Mouse (Mus musculus): ENCODE data around the gene Lztfl1.
"Not testable (repeated sequence)": the region's sequence is repeated elsewhere in the genome, so short reads cannot be mapped to it uniquely, and the experiment has no call there.

Lztfl1 gene

DNA sequence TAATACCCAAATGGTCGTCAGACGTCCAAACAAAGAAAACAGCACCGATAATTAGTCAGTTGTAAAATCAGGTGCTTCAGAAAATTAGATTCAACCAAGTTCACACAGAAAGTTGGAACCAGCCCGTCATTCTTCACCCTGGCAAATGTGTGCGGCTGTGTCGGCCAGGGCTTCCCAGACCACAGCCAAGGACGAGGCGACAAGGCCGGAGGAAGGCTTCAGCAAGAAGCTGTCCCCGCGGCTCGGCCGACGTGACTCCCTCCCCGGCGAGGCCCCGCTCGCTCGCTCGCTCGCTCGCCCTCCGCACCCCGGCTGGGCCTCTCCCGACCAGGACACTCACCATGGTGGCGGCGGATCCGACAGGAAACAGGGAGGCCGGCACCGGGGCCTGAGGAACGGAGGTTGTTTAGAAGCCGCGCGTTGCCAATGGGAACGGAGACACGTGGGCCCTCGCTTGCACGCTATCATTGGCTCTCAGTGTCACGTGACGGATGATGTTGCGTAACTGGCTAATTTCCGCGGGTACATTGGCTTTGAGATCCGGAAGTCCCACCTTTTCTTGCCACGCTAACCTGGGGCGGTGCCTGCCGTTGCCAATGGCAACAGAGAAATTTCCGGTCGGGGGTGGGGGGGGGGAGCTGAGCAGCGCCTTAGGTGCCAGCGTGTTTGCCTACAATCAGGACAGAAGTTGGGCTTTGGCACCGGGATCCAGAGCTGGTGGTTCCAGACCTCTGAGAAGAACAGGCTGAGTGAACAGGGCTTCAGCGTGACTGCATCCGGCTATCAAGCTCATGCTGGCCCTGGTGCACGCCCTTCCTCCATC is at the start of gene Lztfl1:
TSS of gene Lztfl1 (minus strand) at position 512 of the 823 bp plus-strand sequence.
- in situ Hi-C loops (cut with MboI; ENCODE audit: unreplicated experiment in 2 of 2) = no loop called here

DNA sequence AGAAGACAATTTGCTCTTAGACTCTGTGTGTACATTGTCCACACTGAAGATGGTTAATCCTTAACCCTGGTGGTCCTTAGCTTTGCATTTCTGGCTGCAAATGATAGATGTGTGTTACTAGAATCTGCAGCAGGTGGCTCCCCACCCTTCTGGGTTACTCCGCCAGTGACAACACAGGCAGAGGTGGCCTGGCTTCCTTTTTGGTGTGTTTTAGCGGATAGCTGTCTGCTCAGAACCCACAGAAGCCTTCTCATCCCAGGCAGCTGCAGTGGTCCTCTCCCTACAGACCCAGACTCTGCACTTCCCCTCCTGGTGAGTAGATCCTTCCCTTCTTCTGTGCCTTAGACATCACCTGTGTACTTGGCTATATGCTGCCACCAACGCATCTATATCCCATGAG is 49.5 kb upstream of the Lztfl1 start:
- in situ Hi-C loops (cut with MboI; ENCODE audit: unreplicated experiment in 2 of 2) = loop anchor here in 1 of 2 experiments (10.0 kb wide), 1 partner anchor 62 kb away; no protein-coding TSS in a partner anchor

DNA sequence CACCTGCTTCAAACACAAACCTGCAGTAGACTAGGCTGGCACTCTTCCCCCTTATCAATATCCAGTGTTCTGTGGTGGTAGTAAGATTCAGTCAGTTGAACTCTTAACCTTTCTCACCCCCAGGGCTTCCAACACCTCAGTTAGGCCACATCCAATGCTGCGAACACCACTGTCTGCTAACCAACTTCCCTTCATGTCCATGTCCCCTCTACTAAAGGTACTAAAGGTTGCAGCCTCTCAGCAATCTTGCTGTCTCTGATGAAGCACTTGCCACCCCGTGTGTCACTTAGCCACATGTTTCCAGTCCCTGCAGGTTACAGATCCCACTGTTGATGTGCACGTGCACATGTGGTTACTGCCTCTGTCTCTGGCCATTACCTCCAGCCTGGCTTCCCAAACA is 46.3 kb upstream of the Lztfl1 start:
- in situ Hi-C loops (cut with MboI; ENCODE audit: unreplicated experiment in 2 of 2) = loop anchor here (5.0 to 10.0 kb wide), 2 partner anchors 41 to 59 kb away; no protein-coding TSS in a partner anchor

DNA sequence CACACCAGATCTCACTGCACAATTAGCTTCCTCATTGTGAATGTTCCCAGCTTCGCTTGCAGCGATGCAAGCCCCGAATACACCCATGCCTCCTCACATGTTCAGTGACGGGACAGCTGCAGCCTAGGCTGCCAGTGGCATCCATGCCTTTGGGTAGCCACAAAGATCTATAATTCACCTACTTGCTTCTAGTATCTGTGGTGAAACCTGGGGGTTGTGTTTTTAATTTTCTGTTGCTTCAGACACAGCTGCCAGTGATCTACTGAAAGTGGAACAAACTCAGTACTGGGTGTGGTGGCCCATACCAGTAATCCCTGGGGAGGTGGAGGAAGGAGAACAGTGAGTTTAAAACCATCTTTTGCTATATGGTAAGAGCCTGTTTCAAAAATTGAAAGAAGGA is 45.4 kb upstream of the Lztfl1 start:
- in situ Hi-C loops (cut with MboI; ENCODE audit: unreplicated experiment in 2 of 2) = loop anchor here (5.0 to 10.0 kb wide), 2 partner anchors 41 to 58 kb away; no protein-coding TSS in a partner anchor

DNA sequence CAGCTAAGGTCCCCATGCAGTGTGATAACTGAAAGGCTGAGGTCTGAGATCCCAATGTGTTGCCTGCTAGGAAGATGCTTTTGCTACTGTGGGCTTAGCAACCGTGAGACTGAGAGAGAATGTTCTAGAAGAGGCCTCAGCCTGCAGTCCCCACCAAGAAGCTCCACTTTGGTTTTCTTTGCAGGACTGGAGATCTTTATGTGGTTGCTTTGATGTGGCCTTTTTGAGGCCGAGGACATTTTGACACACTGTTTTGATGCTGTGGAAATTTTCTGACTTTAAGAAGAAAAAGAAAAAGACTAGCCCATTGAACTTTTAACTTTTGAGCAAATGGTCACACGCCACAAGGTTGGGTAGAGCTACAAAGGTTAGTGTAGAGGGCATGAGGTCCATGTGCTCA is 43.3 kb upstream of the Lztfl1 start:
- in situ Hi-C loops (cut with MboI; ENCODE audit: unreplicated experiment in 2 of 2) = loop anchor here (5.0 to 10.0 kb wide), 2 partner anchors 39 to 56 kb away; no protein-coding TSS in a partner anchor

DNA sequence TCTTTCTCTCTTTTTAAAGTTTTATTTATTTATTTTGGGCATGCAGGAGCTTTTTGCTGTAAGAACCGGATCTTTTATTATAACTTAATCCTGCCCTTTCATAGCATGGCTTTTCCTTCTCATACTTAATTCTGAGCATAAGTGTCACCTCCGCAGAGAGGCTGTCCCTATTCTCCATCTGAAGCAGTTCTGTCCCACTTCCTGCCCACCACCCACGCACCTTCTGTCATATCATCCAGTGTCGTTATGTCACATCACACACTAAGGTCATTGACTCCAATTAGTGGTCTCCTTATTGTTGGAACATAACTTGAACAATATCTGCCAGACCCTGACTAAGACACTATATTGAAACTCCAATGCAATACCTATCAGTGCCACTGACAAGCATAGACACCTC is 41.1 kb upstream of the Lztfl1 start:
- in situ Hi-C loops (cut with MboI; ENCODE audit: unreplicated experiment in 2 of 2) = no loop called here

DNA sequence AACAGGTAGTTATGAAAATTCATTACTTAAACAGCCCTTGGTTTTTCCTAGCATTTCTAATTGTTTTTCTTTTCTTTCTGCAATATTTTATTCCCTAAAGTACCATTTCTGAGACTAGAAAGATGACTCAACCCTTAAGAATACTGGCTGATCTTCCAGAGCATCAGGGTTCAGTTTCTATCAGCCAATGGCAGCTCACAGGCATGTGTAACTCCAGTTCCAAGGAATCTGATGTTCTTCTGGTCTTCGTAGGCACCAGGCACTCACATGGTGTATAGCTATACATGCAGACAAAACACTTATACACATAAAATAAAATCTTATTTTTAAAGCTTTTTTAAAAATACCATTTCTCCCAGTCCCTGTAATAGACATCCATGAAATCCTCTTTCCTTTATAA is 40.7 kb upstream of the Lztfl1 start:
- in situ Hi-C loops (cut with MboI; ENCODE audit: unreplicated experiment in 2 of 2) = no loop called here

DNA sequence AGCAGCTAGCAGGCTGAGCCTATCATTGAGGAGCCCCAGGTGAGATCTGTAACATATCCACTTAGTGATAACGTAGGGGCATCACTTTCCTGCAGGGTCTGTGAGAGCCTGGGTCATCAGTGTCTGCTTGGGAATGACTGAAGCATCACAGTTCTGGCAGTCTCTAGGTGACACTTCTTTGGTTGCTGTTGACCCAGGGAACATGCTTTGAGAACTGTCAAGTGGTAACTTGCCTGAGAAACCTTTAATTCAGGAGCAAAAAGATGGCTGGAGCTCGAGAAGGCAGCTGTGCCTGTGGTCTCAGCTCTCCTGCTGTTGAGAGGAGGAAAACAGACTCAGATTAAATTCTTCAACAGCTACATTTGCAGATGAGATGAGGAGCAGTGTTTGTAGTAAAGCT is 39.8 kb upstream of the Lztfl1 start:
- in situ Hi-C loops (cut with MboI; ENCODE audit: unreplicated experiment in 2 of 2) = no loop called here

DNA sequence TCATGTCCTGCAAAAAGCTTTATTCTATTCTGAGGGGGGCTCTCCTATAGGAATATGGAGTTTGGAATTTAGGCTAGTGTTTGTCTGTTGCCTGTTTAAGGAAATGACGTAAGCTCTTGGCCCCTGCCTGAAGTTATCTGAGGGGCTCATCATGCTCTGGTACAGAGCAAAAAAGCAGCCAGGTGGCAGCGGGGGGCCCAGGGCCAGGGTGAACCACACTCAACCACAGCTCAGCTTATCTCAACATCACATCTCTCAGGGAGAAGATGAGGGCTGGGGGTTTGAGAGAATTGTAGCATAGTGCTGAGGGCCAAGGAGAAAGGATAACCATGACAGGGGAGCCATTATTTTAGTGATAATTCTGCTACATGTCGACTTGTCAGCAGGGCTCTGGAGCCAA is 39.3 kb upstream of the Lztfl1 start:
- in situ Hi-C loops (cut with MboI; ENCODE audit: unreplicated experiment in 2 of 2) = no loop called here

DNA sequence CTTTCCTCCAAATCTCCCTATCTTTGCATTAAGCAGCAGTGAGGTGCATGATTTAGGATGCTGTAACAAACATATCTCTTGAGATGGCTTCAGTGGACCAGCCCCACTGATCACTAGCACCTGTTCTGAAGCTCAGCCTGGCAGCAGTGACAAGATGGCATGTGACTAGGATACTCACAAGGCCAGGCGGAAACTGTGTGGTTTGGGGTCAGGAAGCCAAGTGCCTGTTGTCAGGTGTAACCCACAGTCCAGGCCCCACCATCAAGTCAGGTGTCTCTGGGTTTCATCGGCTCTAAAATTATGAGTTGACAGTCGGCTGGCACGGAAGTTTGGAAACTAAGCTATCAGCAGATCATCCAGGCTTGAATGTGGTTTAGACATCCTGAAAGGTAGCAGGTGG is 36.8 kb upstream of the Lztfl1 start:
- in situ Hi-C loops (cut with MboI; ENCODE audit: unreplicated experiment in 2 of 2) = no loop called here

DNA sequence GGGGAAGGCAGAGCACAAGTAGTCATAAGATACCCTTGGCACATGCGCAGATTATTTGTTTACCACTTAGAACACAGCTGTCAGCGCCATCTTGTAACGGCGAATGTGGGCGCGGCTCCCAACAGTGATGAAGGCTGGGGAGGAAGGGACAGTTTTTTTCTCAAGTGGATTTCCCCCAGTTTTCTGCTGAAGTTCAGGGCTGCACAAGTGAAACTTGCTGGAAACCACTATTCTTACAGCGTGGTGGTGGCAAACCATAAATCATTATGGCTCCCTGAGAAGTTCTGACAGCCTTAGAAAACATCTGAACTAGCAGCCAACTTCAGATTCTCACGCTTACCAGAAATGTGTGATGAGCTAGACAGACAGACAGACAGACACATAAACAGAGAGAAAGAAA is 32.2 kb upstream of the Lztfl1 start:
- in situ Hi-C loops (cut with MboI; ENCODE audit: unreplicated experiment in 2 of 2) = not testable (repeated sequence)

DNA sequence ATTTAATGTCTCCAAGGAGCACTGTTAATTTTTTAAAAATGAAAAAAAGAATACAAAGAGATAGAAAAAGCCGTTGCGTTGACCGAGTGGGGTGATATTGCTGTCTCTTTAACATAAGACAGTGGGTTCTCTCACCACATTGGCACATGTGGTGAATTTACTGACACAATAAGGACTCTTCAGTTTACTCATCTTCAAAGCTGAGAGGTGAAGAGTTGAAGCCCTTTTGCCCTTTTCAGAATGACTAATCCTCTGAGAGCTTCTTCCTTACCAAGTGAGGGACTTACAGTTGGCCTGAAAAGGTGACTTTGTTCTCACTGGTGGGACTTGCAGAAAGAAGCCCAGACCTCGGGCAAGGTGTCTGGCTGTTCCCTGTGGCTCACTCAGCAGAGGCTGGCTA is 23.3 kb upstream of the Lztfl1 start:
- in situ Hi-C loops (cut with MboI; ENCODE audit: unreplicated experiment in 2 of 2) = no loop called here

DNA sequence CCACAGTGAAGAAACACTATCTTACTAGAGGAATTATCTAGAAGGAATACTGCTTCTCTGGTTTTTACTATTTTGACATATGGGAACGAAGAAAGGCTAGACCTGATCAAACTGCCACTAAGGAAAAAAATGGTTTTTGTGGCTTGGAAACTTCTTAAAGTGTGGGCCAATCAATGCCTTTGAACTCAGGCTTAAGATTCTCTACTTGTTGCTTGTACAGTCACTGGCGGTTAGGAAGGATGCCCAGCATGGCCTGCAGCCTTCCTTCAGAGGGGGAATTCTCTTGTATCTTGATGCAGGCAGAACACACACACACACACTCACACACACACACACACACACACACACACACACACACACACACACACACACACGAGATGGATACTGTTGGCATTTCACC is 16.6 kb upstream of the Lztfl1 start:
- in situ Hi-C loops (cut with MboI; ENCODE audit: unreplicated experiment in 2 of 2) = no loop called here

DNA sequence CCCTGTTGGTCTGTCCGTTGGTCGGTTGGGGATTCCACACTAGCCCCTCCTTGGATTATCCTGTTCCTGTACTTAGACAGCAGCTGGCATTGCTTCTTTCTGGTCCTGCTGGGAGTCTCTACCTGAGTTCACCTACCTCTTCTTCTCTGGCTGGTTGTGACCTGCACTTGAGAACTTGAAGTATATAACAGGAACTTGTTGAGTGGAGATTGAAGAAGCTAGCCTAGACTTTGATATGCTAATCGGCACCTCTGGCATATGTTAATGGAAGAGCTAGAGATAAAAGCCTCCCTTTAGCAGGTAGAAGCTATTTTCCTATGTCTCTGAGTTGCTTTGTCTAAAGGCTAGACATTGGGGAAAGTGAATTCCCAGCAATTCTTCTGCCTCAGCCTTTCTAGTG is 13.8 kb upstream of the Lztfl1 start:
- in situ Hi-C loops (cut with MboI; ENCODE audit: unreplicated experiment in 2 of 2) = no loop called here

DNA sequence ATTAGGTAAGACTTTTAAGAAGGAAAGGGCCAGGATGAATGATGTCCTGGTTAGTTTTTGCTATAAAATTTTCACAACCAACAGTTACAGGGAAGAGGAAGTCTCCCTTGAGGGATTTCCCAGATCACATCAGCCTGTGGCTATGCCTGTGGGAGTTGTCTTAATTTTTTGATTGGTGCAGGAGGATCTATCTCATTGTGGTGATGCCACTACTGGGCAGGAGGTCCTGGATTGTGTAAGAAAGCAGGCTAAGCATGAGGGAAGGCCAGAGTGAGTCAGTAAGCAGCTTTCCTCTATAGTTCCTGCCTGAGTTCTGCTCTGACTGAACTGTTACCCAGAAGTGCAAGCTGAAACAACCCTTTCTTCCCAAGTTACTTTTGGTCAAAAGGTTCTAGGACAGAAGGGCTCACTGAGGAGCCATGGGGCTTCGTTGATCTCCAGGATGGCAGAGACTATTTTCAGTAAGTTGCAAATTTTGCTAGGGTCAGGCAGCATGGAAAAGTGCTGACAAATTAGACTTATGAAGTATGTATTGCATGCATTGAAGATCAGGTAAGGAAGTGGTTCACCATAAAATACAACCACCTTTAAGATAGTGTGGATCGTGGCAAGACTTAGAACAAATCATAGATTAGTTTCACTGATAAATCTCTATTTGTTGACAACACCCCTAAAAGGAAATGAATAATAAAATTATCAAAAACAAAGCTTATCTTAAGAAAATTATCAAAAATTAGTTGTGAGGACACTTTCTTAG is 5.4 kb upstream of the Lztfl1 start:
- in situ Hi-C loops (cut with MboI; ENCODE audit: unreplicated experiment in 2 of 2) = loop anchor here (5.0 kb wide), 2 partner anchors 39 to 49 kb away; no protein-coding TSS in a partner anchor

DNA sequence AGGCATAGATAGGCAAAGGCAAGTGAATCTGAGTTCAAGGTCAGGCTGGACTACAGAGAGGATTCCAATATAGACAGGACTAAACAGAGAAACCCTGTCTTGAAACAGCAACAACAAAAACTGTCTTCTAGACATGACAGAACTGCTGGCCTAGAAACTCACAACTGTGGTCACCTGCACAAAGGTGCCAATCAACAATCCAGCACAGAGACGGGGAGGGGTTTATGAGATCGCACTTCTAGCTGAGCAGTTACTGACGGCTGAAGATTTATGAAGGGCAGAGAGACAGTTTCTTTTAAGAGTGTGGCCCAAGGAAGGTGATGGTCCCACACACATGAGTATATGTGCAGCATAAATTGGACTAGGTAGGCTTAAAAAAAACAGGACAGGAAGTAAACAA is 1.2 kb downstream of the Lztfl1 start:
- in situ Hi-C loops (cut with MboI; ENCODE audit: unreplicated experiment in 2 of 2) = no loop called here

DNA sequence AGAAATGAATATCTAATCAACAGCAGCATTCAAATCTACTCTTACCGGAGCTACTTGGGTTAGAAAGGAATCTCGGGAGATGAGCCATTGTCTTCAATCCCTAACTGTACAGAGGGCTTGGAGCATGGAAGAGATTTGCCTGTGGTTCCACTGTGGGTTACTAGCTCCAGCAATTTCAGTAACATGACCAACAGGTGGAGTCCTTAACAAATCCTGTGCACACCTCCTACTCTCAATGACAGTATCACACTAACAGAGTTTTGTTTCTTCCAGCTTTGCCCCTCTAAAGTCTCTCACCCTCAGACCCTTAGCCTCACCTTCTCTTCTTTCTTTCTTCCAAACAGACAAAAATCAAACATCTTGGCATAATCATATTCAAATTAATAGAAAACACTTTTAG is 4.4 kb downstream of the Lztfl1 start:
- in situ Hi-C loops (cut with MboI; ENCODE audit: unreplicated experiment in 2 of 2) = no loop called here

DNA sequence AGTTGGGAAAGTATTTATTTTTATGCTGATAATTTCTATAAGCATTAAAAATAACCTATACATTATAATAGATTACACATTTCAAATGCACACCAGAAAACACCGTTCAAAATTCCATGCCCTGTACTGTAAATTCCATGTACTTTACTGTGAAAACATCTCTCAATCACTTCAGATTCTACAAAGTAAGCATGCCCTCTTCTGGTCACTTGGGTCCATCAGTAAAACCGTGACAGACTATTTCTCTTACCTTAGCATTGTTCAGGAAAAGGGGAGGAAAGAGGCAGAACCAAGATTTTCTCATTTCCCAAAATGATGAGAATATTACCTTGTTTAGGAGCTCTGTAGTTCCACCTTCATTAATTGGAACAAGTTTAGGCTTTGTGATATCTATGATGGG is 8.3 kb downstream of the Lztfl1 start:
- in situ Hi-C loops (cut with MboI; ENCODE audit: unreplicated experiment in 2 of 2) = loop anchor here in 1 of 2 experiments (10.0 kb wide), 1 partner anchor 56 kb away; no protein-coding TSS in a partner anchor

DNA sequence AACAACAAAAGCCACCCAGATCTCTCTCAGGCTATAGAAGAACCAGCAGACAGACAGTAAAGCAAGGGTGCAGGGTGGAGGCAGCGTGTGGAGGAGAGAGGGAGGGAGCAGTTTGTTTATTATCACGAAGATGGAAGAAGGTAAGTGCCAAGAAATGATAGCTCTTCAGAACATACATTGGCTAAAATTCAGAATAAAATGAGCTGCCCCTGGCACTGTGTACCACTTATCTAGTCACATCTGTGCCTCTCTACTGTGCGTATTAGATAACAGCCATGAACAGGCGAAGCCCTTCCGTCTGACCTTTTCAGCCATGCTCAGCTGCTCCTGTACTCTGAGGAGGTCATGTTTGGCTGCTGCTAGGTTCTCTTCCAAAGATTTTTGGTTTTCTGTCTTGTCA is 15.7 kb downstream of the Lztfl1 start:
- in situ Hi-C loops (cut with MboI; ENCODE audit: unreplicated experiment in 2 of 2) = loop anchor here in 1 of 2 experiments (10.0 kb wide), 1 partner anchor 63 kb away; no protein-coding TSS in a partner anchor

DNA sequence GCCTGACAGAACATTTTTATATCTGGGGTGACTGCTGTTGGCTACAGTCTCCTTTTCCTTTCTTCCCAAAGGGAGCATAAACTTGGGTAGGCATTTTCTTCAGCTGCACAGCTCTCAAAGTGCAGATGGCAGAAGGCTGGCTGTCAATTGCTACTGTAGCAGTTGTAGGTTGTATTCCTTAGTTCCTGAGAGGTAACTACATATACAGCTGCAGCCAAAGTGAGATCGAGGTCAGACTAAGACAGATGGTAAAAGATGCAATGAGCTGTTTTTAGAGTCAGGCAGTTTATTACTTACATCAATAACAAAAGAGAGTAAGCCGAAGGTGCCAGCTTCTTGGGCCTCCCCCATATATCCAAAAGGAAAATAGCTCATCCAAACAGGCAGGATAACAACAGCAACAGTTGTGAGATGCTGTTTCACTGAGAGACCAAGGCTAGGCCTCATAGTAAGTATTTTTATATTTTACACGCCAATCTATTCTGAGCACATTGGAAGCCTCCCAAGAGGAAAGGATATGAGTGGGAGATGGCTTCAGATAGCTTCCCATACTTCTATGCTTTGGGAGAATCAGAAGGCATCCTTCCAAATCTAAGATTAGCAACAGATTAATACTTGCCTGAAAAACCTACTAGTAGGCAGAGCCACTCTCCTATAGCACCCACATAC is 21.7 kb downstream of the Lztfl1 start:
- in situ Hi-C loops (cut with MboI; ENCODE audit: unreplicated experiment in 2 of 2) = no loop called here

DNA sequence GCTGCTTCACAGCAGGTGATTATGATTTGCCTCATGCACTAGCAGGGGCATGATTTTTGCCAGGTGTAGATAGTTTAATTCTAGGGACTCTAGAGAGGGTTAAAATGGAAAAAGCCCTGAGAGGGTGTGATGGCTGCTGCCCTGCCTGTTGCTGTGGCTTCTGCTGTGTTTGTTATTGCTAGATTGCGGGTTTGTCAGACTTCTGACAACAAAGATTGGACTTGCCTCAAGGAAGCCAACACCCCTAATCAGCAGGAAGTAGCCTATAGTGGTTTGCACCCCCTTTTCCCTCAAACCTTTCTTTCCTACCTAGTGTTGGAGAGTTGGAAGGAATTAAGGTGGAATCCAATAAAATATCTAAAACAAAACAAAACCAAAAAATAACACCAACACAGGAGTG is 29.3 kb downstream of the Lztfl1 start:
- in situ Hi-C loops (cut with MboI; ENCODE audit: unreplicated experiment in 2 of 2) = no loop called here
